9 mouse cellular contexts compared by ENCODE assay signal in the genomic region with DNA sequence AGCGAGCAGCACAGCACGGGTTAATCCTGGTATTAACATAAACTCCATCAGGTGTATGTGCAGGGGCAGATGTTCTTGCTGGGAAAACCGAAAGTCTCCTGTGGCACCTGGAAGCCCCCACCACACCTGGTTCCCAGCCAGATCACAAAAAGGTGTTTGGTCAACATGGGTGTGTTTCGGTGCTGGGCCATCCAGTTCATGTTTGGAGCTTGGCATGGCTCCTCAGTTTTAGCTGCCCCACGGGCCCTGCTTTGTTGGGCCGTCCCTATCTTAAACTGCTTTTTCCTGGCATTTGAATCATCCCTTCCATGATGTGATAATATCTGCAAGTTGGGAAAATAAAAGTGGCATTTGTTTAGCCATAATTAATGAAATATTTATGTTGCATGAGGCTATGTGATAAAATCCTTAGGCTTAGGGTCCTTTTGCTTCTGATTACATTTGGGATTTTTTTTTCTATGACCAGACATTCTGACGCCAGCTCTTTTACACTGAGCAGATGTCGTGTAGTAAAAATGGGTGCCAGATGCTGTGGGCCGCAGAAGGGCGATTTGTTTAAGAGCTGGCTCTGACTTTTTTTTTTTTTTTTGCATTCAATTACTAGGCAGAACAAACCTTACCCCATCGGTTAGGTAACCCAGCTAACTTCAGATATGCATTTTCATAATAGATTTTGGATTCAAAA. TPM values are rescaled to one million over a fixed set of nuclear protein-coding genes. Genes with fewer than 3 reads are reported as not detected.
DNase-seq lines count a peak whose midpoint lies in the region; ATAC-seq and TF ChIP-seq lines count a peak whose summit lies in the region.
"Had no signal": no experiment of that assay in that cellular context is flagged by ENCODE, and none has a peak within 500 bp of the region (broad histone marks: within the 10 kb centered on the region; RNA-seq: fewer than 3 reads in every experiment).

No protein-coding gene starts in this region.

- peaks cover 38% of the 10 kb centered on the region for H3K4me1 ChIP-seq in hindbrain, embryonic 10.5 days (replicated peaks)
- H3K4me1 ChIP-seq in lung, embryonic 16.5 days (replicated peaks; ENCODE audit: control insufficient read depth, insufficient read depth, low read length): peaks cover 19% of the 10 kb centered on the region
- H3K4me1 ChIP-seq in stomach, postnatal 0 days (replicated peaks; ENCODE audit: control insufficient read depth, insufficient read depth): peaks cover 5% of the 10 kb centered on the region

- peak; percentile 45 for ATAC-seq in lung, embryonic 16.5 days (ENCODE audit: low read depth)
- ATAC-seq in stomach, postnatal 0 days (ENCODE audit: low FRiP score, low TSS enrichment): peak; percentile 30; the same call in 1 of the 2 replicates

- TF ChIP-seq CTCF in stomach, postnatal 0 days (IDR thresholded peaks at IDR 0.05; ENCODE audit: low read depth): no peak

- H3K36me3 ChIP-seq in hindbrain, embryonic 10.5 days: no peaks in the 10 kb centered on the region
- H3K36me3 ChIP-seq in lung, embryonic 16.5 days (ENCODE audit: control insufficient read depth, insufficient read depth, low read length): no peaks in the 10 kb centered on the region
- no peaks in the 10 kb centered on the region for H3K36me3 ChIP-seq in stomach, postnatal 0 days (ENCODE audit: control insufficient read depth, insufficient read depth, low read length)

- H3K9me3 ChIP-seq in hindbrain, embryonic 10.5 days: no peaks in the 10 kb centered on the region
- H3K9me3 ChIP-seq in lung, embryonic 16.5 days (ENCODE audit: control insufficient read depth, low read length): no peaks in the 10 kb centered on the region
- H3K9me3 ChIP-seq in stomach, postnatal 0 days (ENCODE audit: control insufficient read depth, low read length): no peaks in the 10 kb centered on the region

- DNase-seq in right cerebral cortex, adult 18-20 months: peak; percentile 47
- DNase-seq in right cerebral cortex, postnatal 25 days: no peak
- DNase-seq in hindbrain, embryonic 10.5 days (ENCODE audit: low spot score): no peak
- DNase-seq in stomach, postnatal 0 days (ENCODE audit: low spot score): peak; percentile 38
- no peak for DNase-seq in left cerebral cortex, adult 8-10 months (ENCODE audit: low spot score in 2 of 2)
- no peak for DNase-seq in layer of hippocampus, adult 9-11 months
- no peak for DNase-seq in adrenal gland, postnatal 10 days
- DNase-seq: right cerebral cortex, postnatal 4 days had no signal

- H3K9ac ChIP-seq in lung, embryonic 16.5 days (ENCODE audit: low read length): no peak overlapping the region
- no peak overlapping the region for H3K9ac ChIP-seq in stomach, postnatal 0 days (ENCODE audit: low read length)

- no peak overlapping the region for H3K4me3 ChIP-seq in hindbrain, embryonic 10.5 days
- H3K4me3 ChIP-seq in lung, embryonic 16.5 days (ENCODE audit: low read length): no peak overlapping the region
- H3K4me3 ChIP-seq in stomach, postnatal 0 days (ENCODE audit: low read depth, low read length): no peak overlapping the region

- H3K27ac ChIP-seq in hindbrain, embryonic 10.5 days: peak overlapping the region; percentile 62
- H3K27ac ChIP-seq in lung, embryonic 16.5 days (ENCODE audit: low read length): peak overlapping the region; percentile 56
- H3K27ac ChIP-seq in stomach, postnatal 0 days (replicated peaks): peak overlapping the region; percentile 82

- H3K4me2 ChIP-seq in lung, embryonic 16.5 days (ENCODE audit: low read depth, low read length): no peak overlapping the region
- H3K4me2 ChIP-seq in stomach, postnatal 0 days (replicated peaks; ENCODE audit: low read depth): peak overlapping the region; percentile 20; the same call in 1 of the 2 replicates

- TF ChIP-seq EP300 in stomach, postnatal 0 days (optimal IDR thresholded peaks at IDR 0.05): peak; percentile 55

- 0 out of 2 replicates have a peak, but pooled peaks cover 3% of the 10 kb centered on the region for H3K27me3 ChIP-seq in hindbrain, embryonic 10.5 days (ENCODE audit: insufficient read depth, poor library complexity, severe bottlenecking)
- no peaks in the 10 kb centered on the region for H3K27me3 ChIP-seq in lung, embryonic 16.5 days (ENCODE audit: control insufficient read depth, insufficient read depth, low read depth, low read length)
- H3K27me3 ChIP-seq in stomach, postnatal 0 days (ENCODE audit: control insufficient read depth, insufficient read depth, low read length): no peaks in the 10 kb centered on the region

- 51% methylated on average over 11 of the region's 11 CpGs for WGBS in hindbrain, embryonic 10.5 days
- WGBS in lung, embryonic 16.5 days: 19% methylated on average over 11 of the region's 11 CpGs
- WGBS in stomach, postnatal 0 days: 9% methylated on average over 11 of the region's 11 CpGs

RNA-seq across cellular contexts. Expression of a gene that starts 36.9 kb away (rescaled TPM):
- 46.9 and 54.5 TPM in 2 replicates for polyA plus RNA-seq in hindbrain, embryonic 10.5 days (2016; fragmentation: Nextera tagmentation; extraction: Ambion mirVana)
- 113 and 115 TPM in 2 replicates for polyA plus RNA-seq in lung, embryonic 16.5 days (2015; fragmentation: Nextera tagmentation; extraction: Ambion mirVana)
- 69.5 and 72.3 TPM in 2 replicates for polyA plus RNA-seq in stomach, postnatal 0 days (2015; fragmentation: Nextera tagmentation; extraction: Ambion mirVana)
- total RNA-seq in left cerebral cortex, adult 8-10 months (2022): 10 to 100 TPM; 46.7 to 58.2 (median 53.1) TPM
- 100 to 1,000 TPM in 1 of 2 experiments, 10 to 100 TPM in 1; 84.3 to 105 TPM for total RNA-seq in adrenal gland, postnatal 10 days (2021)

Comparison
In these comparisons a context has a peak if more than half of its experiments do, and no peak if none do; other contexts are left out.
1. DNase-seq: peak in right cerebral cortex, adult 18-20 months (single experiment) and stomach, postnatal 0 days (single experiment); none in right cerebral cortex, postnatal 25 days (single experiment), hindbrain, embryonic 10.5 days (single experiment), left cerebral cortex, adult 8-10 months (0 of 2), layer of hippocampus, adult 9-11 months (single experiment) and adrenal gland, postnatal 10 days (single experiment).
2. Peak in every context shown above with its lines, with median percentiles within 50 percentile points of each other: H3K27ac ChIP-seq.